Mouse (Mus musculus): ENCODE data around the gene Adamts17.

Adamts17 gene

GRCm38 (mm10) chr7:66933251-66933650, 93.7 kb downstream of the Adamts17 start:
- DNase-seq (ENCODE audit: low read depth, low spot score): no peak

GRCm38 (mm10) chr7:66934062-66934461, 94.5 kb downstream of the Adamts17 start:
- no peak for DNase-seq (ENCODE audit: low read depth, low spot score)

- no peak for DNase-seq (ENCODE audit: low read depth, low spot score)
These were observed 95.5 kb downstream of the Adamts17 start for GRCm38 (mm10) chr7:66935041-66935440.

GRCm38 (mm10) chr7:66936042-66936755, 96.7 kb downstream of the Adamts17 start:
- no peak for DNase-seq (ENCODE audit: low read depth, low spot score)

GRCm38 (mm10) chr7:66936911-66937310, 97.4 kb downstream of the Adamts17 start:
- DNase-seq (ENCODE audit: low read depth, low spot score): no peak

- no peak for DNase-seq (ENCODE audit: low read depth, low spot score)
These were observed 99.7 kb downstream of the Adamts17 start for GRCm38 (mm10) chr7:66938988-66939783.

- no peak for DNase-seq (ENCODE audit: low read depth, low spot score)
These were observed 101.2 kb downstream of the Adamts17 start for GRCm38 (mm10) chr7:66940761-66941160.

- DNase-seq (ENCODE audit: low read depth, low spot score): peak; percentile 55
These were observed 109.5 kb downstream of the Adamts17 start for GRCm38 (mm10) chr7:66949006-66949405.

GRCm38 (mm10) chr7:66952921-66953320, 113.4 kb downstream of the Adamts17 start:
- DNase-seq (ENCODE audit: low read depth, low spot score): no peak

- DNase-seq (ENCODE audit: low read depth, low spot score): no peak
These were observed 114.5 kb downstream of the Adamts17 start for GRCm38 (mm10) chr7:66954073-66954472.

- no peak for DNase-seq (ENCODE audit: low read depth, low spot score)
These were observed 115.2 kb downstream of the Adamts17 start for GRCm38 (mm10) chr7:66954723-66955122.

- no peak for DNase-seq (ENCODE audit: low read depth, low spot score)
These were observed 116.0 kb downstream of the Adamts17 start for GRCm38 (mm10) chr7:66955455-66955919.

- DNase-seq (ENCODE audit: low read depth, low spot score): no peak
These were observed 116.4 kb downstream of the Adamts17 start for GRCm38 (mm10) chr7:66955978-66956377.

- DNase-seq (ENCODE audit: low read depth, low spot score): no peak
These were observed 118.2 kb downstream of the Adamts17 start for GRCm38 (mm10) chr7:66957764-66958163.

GRCm38 (mm10) chr7:66960246-66961033, 120.9 kb downstream of the Adamts17 start:
- no peak for DNase-seq (ENCODE audit: low read depth, low spot score)

- no peak for DNase-seq (ENCODE audit: low read depth, low spot score)
These were observed 123.2 kb downstream of the Adamts17 start for GRCm38 (mm10) chr7:66962736-66963135.

- no peak for DNase-seq (ENCODE audit: low read depth, low spot score)
These were observed 124.0 kb downstream of the Adamts17 start for GRCm38 (mm10) chr7:66963541-66963940.

- DNase-seq (ENCODE audit: low read depth, low spot score): no peak
These were observed 127.1 kb downstream of the Adamts17 start for GRCm38 (mm10) chr7:66966541-66967205.

GRCm38 (mm10) chr7:66967206-66967919, 127.8 kb downstream of the Adamts17 start:
- DNase-seq (ENCODE audit: low read depth, low spot score): no peak

GRCm38 (mm10) chr7:66968661-66969060, 129.1 kb downstream of the Adamts17 start:
- DNase-seq (ENCODE audit: low read depth, low spot score): no peak

GRCm38 (mm10) chr7:66969199-66969598, 129.7 kb downstream of the Adamts17 start:
- DNase-seq (ENCODE audit: low read depth, low spot score): no peak

Data from A20 (cell line).